Mouse (Mus musculus) adrenal gland, postnatal 10 days (tissue): ENCODE results near the gene Sp2. TPM values are rescaled to one million over a fixed set of nuclear protein-coding genes. Genes with fewer than 3 reads are reported as not detected.

ENCODE experiments used
- DNase-seq: peaks from one replicate; pipeline ENCODE4 v3.0.0; 2021; ENCODE audit warnings: mixed read lengths
- total RNA-seq, 2 experiments: library from RNA; stranded (reverse); gene quantifications; 2 replicates each; pipeline ENCODE4 v1.2.3; 2021

The Sp2 gene
- total RNA-seq, 2 experiments from 2014 or later, result 14.3 to 16.3 TPM

DNA sequence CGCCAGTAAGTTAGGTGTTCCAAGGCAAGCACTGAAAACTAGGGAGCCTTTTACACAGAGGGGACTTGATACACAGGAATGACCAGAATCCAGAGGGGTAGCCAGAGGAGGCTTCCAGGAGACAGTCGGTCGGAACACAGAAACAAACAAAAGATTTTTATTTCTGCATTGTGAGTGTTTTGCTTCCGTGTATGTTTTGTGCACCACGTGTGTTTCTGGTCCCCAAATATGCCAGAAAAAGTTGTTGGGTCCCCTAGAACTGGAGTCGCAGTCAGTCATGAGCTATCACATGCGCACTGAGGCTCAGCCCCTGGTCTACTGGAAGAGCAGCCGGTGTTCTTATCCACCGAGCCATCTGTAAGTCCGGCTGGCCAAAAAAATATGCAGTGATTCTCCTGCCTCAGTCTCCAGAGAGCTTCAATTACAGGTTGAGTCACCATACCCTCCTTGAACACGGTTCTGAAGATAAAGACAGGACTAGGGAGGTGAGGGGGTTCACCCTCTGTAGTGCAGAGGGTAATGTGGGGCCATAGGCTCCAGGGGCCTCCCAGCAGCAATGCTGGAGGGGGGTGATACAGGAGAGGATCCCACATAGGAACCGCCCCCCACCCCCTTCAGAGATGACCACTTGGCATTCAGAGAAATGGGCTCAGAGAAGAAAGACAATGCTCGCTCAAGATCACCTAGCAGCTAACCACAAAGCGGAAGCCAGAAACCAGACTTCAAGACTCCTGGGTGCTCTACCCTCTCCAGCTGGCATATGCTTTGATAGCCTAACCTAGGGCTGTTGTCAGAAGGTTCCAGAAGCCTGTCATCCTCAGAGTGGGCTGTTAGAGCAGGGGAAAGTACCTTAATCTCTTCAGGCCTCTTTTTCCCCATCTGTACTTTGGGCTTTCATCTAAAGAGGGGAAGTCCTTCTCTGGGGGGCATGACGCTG lies 13.3 kb upstream of the Sp2 start:
- DNase-seq, result no peak

DNA sequence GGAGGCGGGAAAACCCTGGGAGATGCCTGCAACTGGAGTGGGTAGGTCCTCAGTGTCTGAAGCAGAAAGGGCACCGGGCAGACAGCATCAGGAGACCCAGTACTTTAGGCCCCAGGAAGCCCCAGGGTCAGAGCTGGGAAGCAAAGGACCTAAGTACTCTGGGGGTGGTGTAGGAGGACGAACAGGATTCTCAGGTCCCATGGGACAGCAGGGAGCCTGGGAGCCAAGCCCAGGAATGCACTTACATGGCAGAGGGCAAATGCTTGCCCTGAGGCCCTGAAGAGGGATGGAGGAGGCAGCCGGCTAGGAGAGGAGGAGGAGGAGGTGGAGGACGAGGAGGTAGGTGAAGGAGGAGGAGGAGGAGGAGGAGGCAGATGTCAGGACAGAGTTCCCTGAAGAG lies 12.3 kb upstream of the Sp2 start:
- DNase-seq, result no peak

DNA sequence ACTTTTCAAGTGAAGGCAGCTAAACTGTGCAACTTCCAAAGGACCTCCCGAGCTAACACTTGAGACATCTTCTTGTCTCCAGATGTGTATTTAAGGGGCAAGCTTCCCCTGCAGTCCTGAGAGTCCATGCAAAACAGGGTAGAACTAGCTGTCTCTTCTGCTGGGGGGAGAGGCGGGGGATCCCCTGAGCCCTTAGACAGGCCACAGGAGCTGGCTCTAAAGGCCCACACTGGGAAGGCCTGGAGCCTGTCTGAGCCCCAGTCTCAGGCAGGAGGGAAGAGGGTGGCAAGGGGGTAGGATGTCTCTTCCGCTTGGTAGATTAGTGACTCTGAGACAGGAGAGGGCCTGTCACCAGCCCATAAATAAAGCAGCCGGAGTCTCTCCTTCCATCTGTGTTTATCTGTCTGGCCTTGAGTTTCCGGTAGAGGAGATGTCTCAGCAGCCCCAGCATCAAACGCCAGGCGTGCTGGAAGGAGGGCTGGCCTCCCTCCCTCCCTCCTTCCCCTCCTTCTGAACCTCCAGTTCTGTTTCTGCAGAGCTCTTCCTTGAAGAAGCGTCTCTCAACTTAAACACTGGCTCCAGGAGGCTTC lies 10.1 kb upstream of the Sp2 start:
- DNase-seq, result no peak

DNA sequence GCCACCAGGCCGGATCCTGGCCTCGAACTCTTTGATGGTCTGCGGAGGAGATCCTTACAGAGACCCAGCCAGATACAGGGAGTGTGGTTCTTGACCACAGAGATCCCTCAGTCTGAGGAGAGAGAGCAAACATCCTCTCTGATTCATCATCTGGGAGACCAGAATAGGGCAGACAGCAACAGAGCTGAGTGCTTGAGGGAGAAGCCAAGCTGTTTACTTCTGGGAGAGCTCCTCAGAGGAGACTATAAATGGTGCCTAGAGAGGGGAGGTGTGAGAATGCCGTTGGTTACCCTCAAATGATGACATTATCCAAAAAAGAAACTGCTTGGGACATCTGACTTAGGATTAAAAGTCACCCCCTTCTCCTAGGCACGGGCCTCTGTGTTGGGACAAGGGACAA lies 8.7 kb upstream of the Sp2 start:
- no peak for DNase-seq

DNA sequence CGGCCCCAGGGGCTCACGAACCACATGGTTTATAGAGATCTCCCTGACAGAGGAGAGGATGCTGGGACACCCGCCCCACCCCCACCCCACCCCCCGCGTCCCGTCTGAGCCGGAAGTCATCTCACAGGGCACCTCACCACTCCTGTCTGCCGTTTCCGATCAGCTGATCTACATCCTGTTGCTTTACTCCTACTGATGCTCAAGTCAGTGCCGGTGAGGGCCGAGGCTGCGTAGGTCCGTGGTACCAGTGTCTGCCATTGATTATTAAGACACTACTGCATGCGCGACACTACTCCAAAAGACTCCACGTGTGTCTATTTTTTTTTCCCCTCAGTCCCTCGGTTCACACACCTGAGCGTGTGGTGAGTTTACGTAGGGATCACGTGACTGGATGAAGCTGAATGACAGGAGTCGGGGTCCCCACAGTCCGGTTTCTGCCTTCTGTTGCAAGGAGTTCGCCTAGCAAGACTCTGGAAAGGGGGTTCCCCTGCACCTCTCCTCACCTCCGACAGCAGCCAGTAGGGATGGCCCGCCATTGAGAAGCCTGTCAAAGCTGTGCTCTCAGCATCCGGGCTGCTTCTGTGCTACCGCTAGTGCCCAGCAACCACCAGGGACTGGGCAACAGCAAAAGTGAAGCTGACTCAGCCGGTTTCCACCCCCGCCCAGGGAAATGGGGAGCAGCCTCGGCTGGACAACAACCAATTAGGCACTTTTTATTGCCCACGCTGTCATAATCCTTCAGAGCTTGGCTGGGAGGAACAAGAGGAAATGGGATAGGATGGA lies 5.3 kb upstream of the Sp2 start:
- DNase-seq, result no peak

DNA sequence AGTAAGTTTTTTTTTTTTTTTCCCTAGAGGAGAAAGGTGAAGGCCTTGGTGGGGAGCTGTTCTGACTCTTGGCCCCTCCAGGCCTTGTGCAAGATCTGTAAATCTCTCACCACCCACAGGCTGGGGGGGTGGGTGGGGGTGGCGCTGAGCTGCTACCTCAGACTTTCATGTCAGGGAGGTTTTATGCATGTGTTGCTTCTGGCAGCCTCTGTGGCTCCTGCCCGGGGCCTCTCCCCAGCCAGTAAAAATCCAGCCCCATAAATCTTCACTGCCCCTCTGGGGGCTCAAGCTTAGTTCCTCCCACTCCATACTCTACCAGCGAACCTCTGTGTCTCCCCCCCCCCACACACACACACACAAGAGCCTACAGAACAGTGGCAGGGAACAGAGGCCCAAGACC lies 3.7 kb upstream of the Sp2 start:
- DNase-seq, result no peak

DNA sequence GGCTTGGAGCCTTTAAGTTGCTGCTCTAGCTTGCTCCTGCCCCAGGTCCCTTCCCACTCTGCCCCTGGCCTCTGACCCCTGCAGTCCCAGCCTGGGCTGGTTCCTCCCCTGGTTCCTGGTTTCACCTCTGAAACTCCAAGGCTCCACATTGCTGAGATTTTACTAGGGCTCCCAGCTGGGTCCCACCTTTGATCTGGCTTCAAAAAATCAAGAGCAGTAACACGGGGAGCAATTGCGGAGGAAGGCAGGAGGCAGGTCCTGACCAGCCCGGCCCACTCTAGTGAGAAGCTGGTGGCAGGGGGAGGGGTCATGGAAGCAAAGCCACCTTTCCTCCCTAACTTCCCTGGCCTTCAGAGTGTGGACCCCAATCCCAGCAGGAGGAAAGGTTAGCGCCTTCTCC lies 2.1 kb upstream of the Sp2 start:
- DNase-seq, result no peak

DNA sequence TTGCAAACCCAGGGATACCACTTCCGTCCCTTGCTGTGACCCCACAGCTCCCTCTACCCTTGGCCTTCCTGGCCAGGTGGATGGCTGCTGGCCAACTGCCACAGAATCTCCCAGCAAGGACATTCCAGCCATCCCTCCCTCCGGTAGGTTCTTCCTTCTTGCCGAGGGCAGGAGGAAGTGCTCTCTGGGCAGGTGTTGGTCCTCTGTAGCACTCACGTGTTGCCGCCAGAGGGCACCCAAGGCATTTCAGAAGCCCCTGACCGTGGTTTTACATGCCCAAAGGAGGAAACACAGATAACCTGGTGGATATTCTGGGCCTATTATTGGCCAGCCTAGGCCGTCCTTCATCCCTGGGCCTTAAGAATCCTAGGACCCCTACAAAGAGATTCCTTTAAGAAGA lies 404 bp downstream of the Sp2 start:
- peak; percentile 87 for DNase-seq

DNA sequence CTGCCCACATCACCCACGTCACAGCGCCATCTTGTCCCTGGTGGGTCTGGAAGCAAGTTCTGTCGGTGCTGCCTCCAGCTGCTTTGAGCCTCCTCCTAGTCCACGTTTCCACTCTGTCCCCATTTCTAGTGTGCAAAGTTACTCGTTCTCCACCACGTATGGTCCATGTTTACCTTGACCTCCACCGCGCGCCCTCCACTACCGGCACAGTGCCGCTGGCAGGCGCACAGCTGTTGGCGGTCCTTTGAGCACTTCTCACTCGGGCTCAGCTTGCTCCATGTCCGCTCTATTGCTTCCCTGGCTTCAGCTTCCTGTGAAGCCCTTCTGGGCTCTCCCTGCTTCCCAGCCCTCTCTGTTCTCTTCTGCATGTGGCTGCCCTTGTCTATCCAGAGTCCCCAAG lies 1.3 kb downstream of the Sp2 start:
- no peak for DNase-seq

DNA sequence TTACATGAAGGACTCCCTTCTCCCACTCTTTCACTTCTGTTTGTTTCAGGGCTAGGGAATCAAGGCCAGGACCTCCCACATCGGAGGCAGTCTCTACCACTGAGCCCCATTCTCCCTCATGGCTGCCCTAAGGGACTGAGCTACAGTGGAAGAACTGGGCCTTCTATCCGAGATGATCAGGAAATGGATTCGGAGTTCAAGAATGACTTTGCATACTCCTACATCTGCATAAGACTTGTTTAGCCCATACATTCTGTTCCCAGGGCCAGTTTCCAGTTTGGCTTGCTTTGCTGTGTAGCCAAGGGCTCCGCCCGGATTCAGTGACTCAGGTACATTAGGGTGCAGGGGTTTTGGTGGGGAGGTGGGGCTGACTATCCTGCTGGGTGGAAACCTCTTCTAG lies 2.7 kb downstream of the Sp2 start:
- no peak for DNase-seq

DNA sequence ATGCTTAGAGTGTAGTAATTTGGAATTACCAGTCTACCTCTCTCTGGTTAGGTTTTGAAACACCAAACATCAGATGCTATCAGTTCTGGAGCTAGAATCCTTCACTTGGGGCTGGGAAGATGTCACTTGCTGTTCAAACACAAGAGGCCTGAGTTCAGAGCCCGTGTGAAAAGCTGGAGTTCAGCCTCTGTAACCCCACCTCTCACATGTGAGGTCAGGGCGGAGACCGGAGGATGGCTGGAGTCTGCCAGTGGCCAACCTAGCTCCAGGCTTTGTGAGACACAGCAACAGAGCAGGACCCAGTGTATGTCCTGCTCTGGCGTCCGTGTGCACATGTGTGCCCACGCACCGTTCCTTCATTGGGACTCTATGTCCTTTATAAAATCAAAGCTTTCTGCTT lies 3.4 kb downstream of the Sp2 start:
- DNase-seq, result no peak

DNA sequence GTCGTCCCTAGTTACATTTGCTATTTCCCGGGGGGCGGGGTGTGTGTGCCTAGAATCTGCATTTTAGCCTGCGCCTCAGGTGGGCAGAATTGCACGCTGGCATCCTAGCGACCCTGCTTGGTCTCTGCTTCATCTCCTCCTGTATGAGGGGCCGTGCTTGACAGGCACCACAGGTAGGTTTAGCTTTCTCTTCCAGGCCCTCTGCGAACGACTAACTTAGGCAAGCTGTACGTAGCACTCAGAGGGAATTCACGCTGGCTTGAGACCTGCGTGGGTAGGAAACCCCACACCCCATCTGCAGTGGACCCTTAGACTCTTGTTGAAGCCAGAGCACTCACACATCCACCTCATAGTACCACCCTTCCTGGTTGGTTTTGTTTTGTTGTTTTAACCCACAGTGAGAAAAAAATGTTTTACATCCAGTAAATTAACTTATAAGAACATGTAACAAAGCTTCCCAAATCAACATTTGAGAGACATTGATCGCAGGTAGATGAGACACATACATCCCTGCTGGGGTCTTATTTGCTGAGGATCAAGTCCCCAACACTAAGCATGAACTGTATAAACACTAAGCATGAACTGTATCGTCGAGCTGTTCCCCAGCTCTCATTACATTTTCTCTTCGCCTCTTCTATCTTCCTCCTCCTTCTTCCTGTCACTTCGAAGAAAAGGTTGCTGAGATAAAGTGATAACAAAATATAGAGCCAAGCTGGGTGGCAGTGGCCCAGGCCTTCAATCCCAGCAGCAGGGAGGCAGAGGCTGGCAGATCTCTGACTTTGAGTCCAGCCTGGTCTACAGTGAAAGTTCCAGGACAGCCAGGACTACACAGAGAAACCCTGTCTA lies 4.1 kb downstream of the Sp2 start:
- no peak for DNase-seq

DNA sequence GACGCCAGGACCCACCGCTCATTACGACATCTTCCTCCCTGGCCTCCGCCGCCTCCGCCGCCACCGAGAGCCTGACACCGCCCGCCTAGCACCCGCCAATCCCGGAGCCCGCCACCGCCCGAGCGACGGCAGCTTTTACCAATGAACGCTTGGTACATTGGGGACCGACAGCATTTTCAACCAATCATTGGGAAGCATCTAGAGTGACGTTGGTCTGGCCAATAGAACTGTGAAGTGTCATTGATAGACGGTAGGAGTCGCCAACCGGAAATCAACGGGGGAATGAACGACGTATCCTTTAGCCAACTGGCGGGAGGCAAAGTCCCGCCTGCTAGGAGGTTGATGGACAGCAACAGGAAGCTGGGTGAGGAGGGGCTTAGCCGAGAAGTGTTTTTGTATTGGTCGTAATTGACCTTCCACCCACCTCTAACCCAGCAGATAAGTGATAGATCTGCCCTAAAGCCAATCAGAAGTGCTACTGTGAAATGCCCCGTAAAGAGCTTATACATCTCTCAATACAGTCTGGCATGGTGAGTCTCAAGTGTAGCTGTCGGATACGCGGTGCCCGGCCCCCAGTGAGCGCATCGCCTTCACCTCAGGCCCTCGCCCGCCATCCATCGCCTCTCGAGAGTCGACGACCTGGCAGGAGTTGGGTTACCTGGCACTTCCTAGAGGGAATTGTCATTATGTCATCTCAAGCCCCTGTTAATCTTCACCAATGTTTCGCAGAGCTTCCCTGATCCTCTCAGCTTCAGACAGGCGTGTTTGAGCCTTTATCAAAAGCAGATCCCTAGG lies 5.0 kb downstream of the Sp2 start:
- DNase-seq, result peak; percentile 97

DNA sequence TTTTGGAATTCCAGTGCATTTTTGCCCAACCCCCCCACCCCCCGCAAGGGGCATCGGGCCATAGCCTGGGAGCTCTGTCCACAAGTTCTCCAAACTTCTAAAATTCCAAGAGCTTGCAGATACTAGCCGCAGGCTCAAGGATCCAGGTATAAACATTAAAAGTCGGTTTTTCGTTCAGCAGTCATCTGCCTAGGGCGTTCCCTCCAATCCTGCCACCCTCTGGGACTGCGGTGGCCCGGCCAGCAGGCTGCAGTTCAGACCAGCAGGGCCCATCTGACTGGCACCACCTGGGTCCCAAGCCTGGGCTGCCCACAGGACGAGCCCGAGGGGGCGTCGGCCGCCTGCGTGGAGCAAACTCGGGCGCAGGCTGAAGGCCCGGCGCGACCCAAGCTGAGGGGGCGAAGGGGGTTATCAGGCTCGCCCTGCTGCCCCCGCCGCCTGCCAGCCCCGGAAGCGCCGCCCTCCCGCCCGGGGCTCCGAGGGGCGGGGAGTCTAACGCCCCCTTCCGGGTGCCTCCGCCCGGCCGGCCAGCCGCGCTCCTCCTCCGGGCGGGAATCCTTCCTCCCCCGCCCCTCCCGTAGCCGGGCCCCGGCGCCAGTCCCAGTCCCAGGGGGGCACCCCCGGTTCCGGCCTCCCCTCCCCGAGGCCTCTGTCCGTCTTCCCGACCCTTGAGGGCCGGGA lies 5.7 kb downstream of the Sp2 start:
- peak; percentile 93 for DNase-seq

DNA sequence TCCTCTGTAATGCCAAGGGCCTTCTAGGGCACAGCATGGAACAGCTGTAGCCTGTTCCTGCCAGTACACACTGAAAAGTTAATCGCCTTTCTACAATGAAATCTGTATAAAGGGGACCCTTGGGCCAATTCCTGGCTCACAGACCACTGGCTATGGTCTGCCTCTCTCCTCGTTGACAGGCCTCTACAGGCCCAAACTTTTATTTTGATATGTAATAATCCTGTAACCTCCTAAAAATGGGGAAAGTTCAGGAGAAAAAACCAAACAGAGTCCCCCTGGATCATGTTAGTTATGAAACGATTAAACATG lies 6.4 kb downstream of the Sp2 start:
- no peak for DNase-seq

DNA sequence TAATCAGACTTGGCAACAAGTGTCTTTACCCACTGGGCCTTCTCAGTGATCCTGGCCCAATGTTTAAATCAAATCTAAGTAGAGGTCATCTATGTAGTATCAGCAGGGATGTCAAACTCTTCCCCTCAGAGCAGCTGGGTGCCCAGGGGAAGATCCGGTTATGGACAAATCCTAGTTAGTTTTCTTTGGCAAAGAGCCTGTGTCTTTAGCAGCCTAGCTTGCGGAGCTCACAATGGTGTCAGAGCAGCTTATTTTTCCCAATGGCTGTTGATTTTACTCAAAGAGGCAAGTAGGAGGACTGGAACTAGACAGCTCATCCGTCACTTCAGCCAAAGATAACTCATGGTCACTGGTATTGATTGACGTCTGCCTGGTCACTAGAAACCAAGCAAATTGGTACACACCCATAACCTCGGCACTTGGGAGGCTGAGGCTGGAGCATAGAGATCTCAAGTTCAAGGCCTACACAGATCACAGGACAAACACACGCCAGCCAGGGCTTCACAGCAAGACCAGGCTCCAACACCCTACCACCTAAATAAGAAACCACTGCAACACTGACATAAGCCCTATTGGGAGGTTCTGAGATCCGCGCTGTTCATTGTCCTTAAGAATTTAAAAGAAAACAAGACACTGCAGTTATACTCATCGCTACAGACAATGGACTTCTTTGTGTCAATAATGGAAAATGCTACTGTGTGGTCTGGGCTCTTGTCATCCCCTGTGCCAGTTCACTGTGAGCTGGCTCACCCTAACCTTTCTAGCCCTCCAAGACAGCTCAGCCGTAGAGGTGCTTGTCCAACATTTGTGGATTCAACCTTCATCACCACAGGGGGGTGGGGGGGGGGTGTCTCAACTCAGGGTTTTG lies 7.0 kb downstream of the Sp2 start:
- DNase-seq, result no peak

DNA sequence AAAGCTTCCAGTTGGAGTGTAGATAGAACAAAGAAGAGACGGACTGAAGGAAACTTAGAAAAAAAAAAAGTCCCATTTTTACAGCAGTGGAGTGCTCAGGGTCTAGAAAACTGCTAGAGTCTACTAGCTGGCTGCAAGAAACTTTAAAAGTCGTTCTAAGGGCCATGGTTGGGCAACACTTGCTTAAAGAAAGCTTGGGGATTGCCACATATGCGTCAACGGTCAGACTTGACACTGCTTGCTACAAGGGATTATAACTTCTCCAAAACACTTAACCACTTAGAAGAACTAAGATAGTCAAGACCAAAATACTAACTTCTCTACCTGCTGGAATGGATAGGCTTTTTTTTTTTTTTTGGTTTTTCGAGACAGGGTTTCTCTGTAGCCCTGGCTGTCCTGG lies 7.9 kb downstream of the Sp2 start:
- DNase-seq, result no peak

DNA sequence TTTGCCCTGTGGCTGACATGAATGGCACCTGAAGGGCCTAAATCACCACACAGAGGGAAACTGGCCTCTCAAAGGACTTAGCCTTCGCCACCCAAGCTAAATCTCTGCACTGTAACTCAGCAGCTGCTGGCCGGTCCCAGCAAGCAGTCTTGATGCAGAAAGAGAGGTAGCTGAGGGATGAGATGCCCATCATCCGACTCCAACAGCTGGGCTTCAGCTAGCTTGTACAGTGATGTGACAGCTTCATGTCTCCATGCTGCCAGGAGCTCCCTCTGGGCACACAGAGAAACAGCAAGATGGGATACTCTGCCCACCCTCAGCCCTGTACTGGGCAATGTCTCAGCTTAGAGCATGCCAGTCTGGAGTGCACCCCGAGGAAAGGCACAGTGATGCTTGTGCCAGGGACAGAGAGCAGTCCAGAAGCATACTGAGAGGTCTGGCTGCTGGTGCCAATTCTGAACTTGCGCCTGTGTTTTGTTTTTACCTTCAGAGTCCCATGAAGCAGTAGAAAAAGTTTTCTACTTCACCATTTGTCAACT lies 9.3 kb downstream of the Sp2 start:
- no peak for DNase-seq

DNA sequence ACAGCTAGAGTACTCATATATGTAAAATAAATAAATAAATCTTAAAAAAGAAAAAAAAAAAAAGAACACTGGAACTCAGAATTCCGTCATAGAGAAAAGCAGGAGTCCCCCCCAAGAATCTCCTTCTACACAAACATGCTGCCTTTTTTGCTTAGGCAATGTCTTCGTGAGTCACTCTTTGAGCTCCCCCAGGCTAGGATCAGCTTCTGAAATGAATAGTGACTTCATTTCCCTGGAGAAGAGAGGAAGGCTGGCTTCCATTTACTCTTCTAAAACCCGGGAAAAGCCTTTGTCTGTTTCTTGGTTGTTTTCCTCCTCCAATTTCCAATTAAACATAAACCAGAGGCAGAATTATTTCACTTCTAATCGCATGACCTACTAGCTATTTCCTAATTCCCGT lies 9.9 kb downstream of the Sp2 start:
- no peak for DNase-seq

DNA sequence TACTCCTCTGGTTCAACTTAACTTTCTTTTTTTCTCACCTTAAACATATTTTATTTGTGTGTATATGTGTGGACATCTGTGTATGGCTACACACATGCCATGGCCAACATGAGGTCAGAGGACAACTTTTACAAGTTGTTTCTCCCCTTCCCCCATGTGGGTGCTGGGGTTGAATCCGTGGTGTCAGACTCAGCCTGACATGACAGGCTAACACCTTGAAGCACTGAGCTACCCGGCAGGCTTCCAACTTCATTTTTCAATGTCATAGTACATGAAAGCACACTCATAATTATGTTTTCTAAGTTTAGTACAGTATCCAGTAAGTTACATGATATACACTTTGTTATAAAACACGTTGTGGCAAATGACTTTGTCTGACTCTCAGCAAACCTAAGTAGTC lies 12.4 kb downstream of the Sp2 start:
- no peak for DNase-seq
